Mouse (Mus musculus): Measurements from ENCODE around the gene Tpd52l2. TPM values are rescaled to one million over a fixed set of nuclear protein-coding genes. Genes with fewer than 3 reads are reported as not detected.
"Not testable (repeated sequence)": the region's sequence is repeated elsewhere in the genome, so short reads cannot be mapped to it uniquely, and the experiment has no call there.

The Tpd52l2 gene
- polyA plus RNA-seq, 1 experiment = 115 TPM

GRCm38 (mm10) chr2:181484456-181485233 is 12.3 kb upstream of the Tpd52l2 start:
- DNase-seq (ENCODE audit: extremely low spot score in 1 of 2, low spot score in 1 of 2) = no peak

- no peak for DNase-seq (ENCODE audit: extremely low spot score in 1 of 2, low spot score in 1 of 2)
Measured at GRCm38 (mm10) chr2:181485741-181486140, 11.2 kb upstream of the Tpd52l2 start.

- DNase-seq (ENCODE audit: extremely low spot score in 1 of 2, low spot score in 1 of 2) = no peak
Measured at GRCm38 (mm10) chr2:181487338-181488277, 9.3 kb upstream of the Tpd52l2 start.

- no peak for DNase-seq (ENCODE audit: extremely low spot score in 1 of 2, low spot score in 1 of 2)
Measured at GRCm38 (mm10) chr2:181491432-181492205, 5.3 kb upstream of the Tpd52l2 start.

- no peak for DNase-seq (ENCODE audit: extremely low spot score in 1 of 2, low spot score in 1 of 2)
Measured at GRCm38 (mm10) chr2:181492206-181492605, 4.7 kb upstream of the Tpd52l2 start.

GRCm38 (mm10) chr2:181493156-181493927 is 3.6 kb upstream of the Tpd52l2 start, which contains the start of gene Abhd16b:
Gene Abhd16b, plus strand, starts transcription at chr2:181493206.
- DNase-seq (ENCODE audit: extremely low spot score in 1 of 2, low spot score in 1 of 2) = no peak

GRCm38 (mm10) chr2:181494266-181494945 is 2.5 kb upstream of the Tpd52l2 start:
- DNase-seq (ENCODE audit: extremely low spot score in 1 of 2, low spot score in 1 of 2) = no peak

GRCm38 (mm10) chr2:181495845-181496244 is 1.1 kb upstream of the Tpd52l2 start:
- DNase-seq (ENCODE audit: extremely low spot score in 1 of 2, low spot score in 1 of 2) = not testable (repeated sequence)

- peak in 1 of 2 experiments; percentile 65 for DNase-seq (ENCODE audit: extremely low spot score in 1 of 2, low spot score in 1 of 2)
Measured at GRCm38 (mm10) chr2:181496281-181496680, 661 bp upstream of the Tpd52l2 start.

- DNase-seq (ENCODE audit: extremely low spot score in 1 of 2, low spot score in 1 of 2) = peak in 1 of 2 experiments; percentile 56
Measured at GRCm38 (mm10) chr2:181497548-181497875, 570 bp downstream of the Tpd52l2 start.

- DNase-seq (ENCODE audit: extremely low spot score in 1 of 2, low spot score in 1 of 2) = no peak
Measured at GRCm38 (mm10) chr2:181498644-181499043, 1.7 kb downstream of the Tpd52l2 start.

GRCm38 (mm10) chr2:181509191-181509590 is 12.2 kb downstream of the Tpd52l2 start:
- no peak for DNase-seq (ENCODE audit: extremely low spot score in 1 of 2, low spot score in 1 of 2)

GRCm38 (mm10) chr2:181511231-181511630 is 14.3 kb downstream of the Tpd52l2 start:
- no peak for DNase-seq (ENCODE audit: extremely low spot score in 1 of 2, low spot score in 1 of 2)

GRCm38 (mm10) chr2:181519201-181519600 is 22.3 kb downstream of the Tpd52l2 start:
- no peak for DNase-seq (ENCODE audit: extremely low spot score in 1 of 2, low spot score in 1 of 2)

GRCm38 (mm10) chr2:181520118-181520935 is 23.4 kb downstream of the Tpd52l2 start, which contains the start of gene Dnajc5:
Gene Dnajc5, plus strand, starts transcription at chr2:181520485.
- DNase-seq (ENCODE audit: extremely low spot score in 1 of 2, low spot score in 1 of 2) = peak; percentile 96 to 98

- DNase-seq (ENCODE audit: extremely low spot score in 1 of 2, low spot score in 1 of 2) = no peak
Measured at GRCm38 (mm10) chr2:181520936-181521227, 23.9 kb downstream of the Tpd52l2 start.

GRCm38 (mm10) chr2:181521491-181521890 is 24.5 kb downstream of the Tpd52l2 start:
- DNase-seq (ENCODE audit: extremely low spot score in 1 of 2, low spot score in 1 of 2) = no peak

- DNase-seq (ENCODE audit: extremely low spot score in 1 of 2, low spot score in 1 of 2) = peak in 1 of 2 experiments; percentile 28
Measured at GRCm38 (mm10) chr2:181522811-181523210, 25.9 kb downstream of the Tpd52l2 start.

GRCm38 (mm10) chr2:181525526-181525925 is 28.6 kb downstream of the Tpd52l2 start:
- DNase-seq (ENCODE audit: extremely low spot score in 1 of 2, low spot score in 1 of 2) = no peak

Data from frontal cortex, adult 2 months (tissue).